Comparison of ENCODE assay signal across 20 mouse cellular contexts in genomic region chr10:122760469-122761307, GRCm38 (mm10).
DNase-seq lines count a peak whose midpoint lies in the region; ATAC-seq and TF ChIP-seq lines count a peak whose summit lies in the region.
"Had no signal": no experiment of that assay in that cellular context is flagged by ENCODE, and none has a peak within 500 bp of the region (broad histone marks: within the 10 kb centered on the region; RNA-seq: fewer than 3 reads in every experiment).

No protein-coding gene starts in this region.

- ATAC-seq in kidney, postnatal 0 days (replicated peaks; ENCODE audit: low FRiP score, low read depth) = no peak
- ATAC-seq: forebrain, embryonic 13.5 days had no signal

- no peak for DNase-seq in kidney, postnatal 0 days (ENCODE audit: low spot score)
- no peak for DNase-seq in kidney, postnatal 4 days
- peak; percentile 47 for DNase-seq in T-cell, adult 2 months (ENCODE audit: low spot score)
- DNase-seq in limb, embryonic 10.5 days (ENCODE audit: low spot score) = no peak
- DNase-seq in thymus, postnatal 4 days = peak; percentile 56
- DNase-seq in urinary bladder, adult 2 months (ENCODE audit: low spot score) = no peak
- no peak for DNase-seq in urinary bladder, postnatal 14 days (ENCODE audit: low spot score)
- DNase-seq: adrenal gland, postnatal 36 days; cerebellum, adult 9-10 months; embryo, embryonic 11 days; gastrocnemius, postnatal 25 days; heart, postnatal 36 days; right cerebral cortex, postnatal 14 days had no signal

- no peaks in the 10 kb centered on the region for H3K9me3 ChIP-seq in kidney, postnatal 0 days (replicated peaks; ENCODE audit: low read length)
- no peaks in the 10 kb centered on the region for H3K9me3 ChIP-seq in limb, embryonic 10.5 days (replicated peaks)
- H3K9me3 ChIP-seq: forebrain, embryonic 13.5 days; heart, embryonic 12.5 days; hindbrain, embryonic 15.5 days; limb, embryonic 13.5 days; megakaryocyte, embryonic 14.5 days; neural tube, embryonic 13.5 days had no signal

- TF ChIP-seq CTCF in kidney, postnatal 0 days (IDR thresholded peaks at IDR 0.05; ENCODE audit: low read depth) = peak; percentile 25; the same call in 1 of the 2 replicates

- H3K4me3 ChIP-seq in kidney, postnatal 0 days (replicated peaks; ENCODE audit: low read depth, low read length) = no peak overlapping the region
- H3K4me3 ChIP-seq in limb, embryonic 10.5 days = no peak overlapping the region
- H3K4me3 ChIP-seq: forebrain, embryonic 13.5 days; heart, embryonic 12.5 days; hindbrain, embryonic 15.5 days; limb, embryonic 13.5 days; megakaryocyte, embryonic 14.5 days; neural tube, embryonic 13.5 days had no signal

- H3K36me3 ChIP-seq in kidney, postnatal 0 days (ENCODE audit: insufficient read depth, low read length) = no peaks in the 10 kb centered on the region
- H3K36me3 ChIP-seq in limb, embryonic 10.5 days = no peaks in the 10 kb centered on the region
- H3K36me3 ChIP-seq: heart, embryonic 12.5 days; hindbrain, embryonic 15.5 days; limb, embryonic 13.5 days; neural tube, embryonic 13.5 days had no signal

- peak overlapping the region; percentile 62 for H3K27ac ChIP-seq in kidney, postnatal 0 days
- 0 out of 2 replicates have a peak overlapping the region, but pooled peaks have one; percentile 16 for H3K27ac ChIP-seq in limb, embryonic 10.5 days
- H3K27ac ChIP-seq: forebrain, embryonic 13.5 days; hindbrain, embryonic 15.5 days; limb, embryonic 13.5 days; liver, embryonic 14.5 days; neural tube, embryonic 13.5 days had no signal

- peaks cover 5% of the 10 kb centered on the region for H3K4me1 ChIP-seq in kidney, postnatal 0 days (replicated peaks; ENCODE audit: insufficient read depth, low read length)
- peaks cover 81% of the 10 kb centered on the region for H3K4me1 ChIP-seq in limb, embryonic 10.5 days

- no peak overlapping the region for H3K4me2 ChIP-seq in kidney, postnatal 0 days (ENCODE audit: low read length)
- H3K4me2 ChIP-seq: forebrain, embryonic 13.5 days; heart, embryonic 12.5 days; hindbrain, embryonic 15.5 days; limb, embryonic 13.5 days; neural tube, embryonic 13.5 days had no signal

- H3K9ac ChIP-seq in kidney, postnatal 0 days (ENCODE audit: low read depth, low read length) = no peak overlapping the region
- H3K9ac ChIP-seq: forebrain, embryonic 13.5 days; heart, embryonic 12.5 days; hindbrain, embryonic 15.5 days; limb, embryonic 13.5 days; liver, embryonic 14.5 days; neural tube, embryonic 13.5 days had no signal

- WGBS in kidney, postnatal 0 days = 76% methylated on average over 7 of the region's 7 CpGs
- WGBS in limb, embryonic 10.5 days = 83% methylated on average over 7 of the region's 7 CpGs

- H3K27me3 ChIP-seq in kidney, postnatal 0 days (ENCODE audit: insufficient read depth, low read length) = no peaks in the 10 kb centered on the region
- H3K27me3 ChIP-seq in limb, embryonic 10.5 days (ENCODE audit: low read depth, poor library complexity, severe bottlenecking) = no peaks in the 10 kb centered on the region
- H3K27me3 ChIP-seq: forebrain, embryonic 13.5 days; heart, embryonic 12.5 days; hindbrain, embryonic 15.5 days; limb, embryonic 13.5 days; megakaryocyte, embryonic 14.5 days; neural tube, embryonic 13.5 days had no signal

Comparison
In these comparisons a context has a peak if more than half of its experiments do, and no peak if none do; other contexts are left out.
1. DNase-seq: peak in T-cell, adult 2 months (single experiment) and thymus, postnatal 4 days (single experiment); none in kidney, postnatal 0 days (single experiment), kidney, postnatal 4 days (0 of 2), limb, embryonic 10.5 days (single experiment), urinary bladder, adult 2 months (single experiment) and urinary bladder, postnatal 14 days (single experiment).